Mouse (Mus musculus): ENCODE measurements at regions not wholly inside any gene's neighbourhood (a gene's known extent, or its start where the extent isn't known, plus 50 kb on each side); places are given as distances from the start of the nearest gene placed in this dataset.

DNA sequence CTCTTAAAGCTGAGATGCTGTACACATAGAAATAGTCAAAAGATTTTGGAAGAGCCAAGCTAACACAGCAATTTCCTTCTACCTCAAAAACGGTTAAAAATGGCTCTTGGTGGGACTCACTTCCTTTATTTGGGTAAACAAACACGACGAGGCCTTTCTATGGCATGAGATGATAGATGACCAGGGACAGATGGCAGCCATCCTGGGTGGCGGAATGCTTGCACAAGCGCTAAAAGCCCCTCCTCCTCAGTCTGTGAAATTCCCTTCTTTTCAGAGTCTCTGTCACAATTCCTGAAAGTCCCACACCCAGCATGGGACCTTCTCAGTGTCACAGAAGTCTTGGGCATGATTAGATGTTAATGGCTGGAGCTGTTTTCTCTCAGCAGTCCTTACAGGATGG lies 59.3 kb upstream of the Ado start:
- CTCF ChIA-PET: no interaction called here

DNA sequence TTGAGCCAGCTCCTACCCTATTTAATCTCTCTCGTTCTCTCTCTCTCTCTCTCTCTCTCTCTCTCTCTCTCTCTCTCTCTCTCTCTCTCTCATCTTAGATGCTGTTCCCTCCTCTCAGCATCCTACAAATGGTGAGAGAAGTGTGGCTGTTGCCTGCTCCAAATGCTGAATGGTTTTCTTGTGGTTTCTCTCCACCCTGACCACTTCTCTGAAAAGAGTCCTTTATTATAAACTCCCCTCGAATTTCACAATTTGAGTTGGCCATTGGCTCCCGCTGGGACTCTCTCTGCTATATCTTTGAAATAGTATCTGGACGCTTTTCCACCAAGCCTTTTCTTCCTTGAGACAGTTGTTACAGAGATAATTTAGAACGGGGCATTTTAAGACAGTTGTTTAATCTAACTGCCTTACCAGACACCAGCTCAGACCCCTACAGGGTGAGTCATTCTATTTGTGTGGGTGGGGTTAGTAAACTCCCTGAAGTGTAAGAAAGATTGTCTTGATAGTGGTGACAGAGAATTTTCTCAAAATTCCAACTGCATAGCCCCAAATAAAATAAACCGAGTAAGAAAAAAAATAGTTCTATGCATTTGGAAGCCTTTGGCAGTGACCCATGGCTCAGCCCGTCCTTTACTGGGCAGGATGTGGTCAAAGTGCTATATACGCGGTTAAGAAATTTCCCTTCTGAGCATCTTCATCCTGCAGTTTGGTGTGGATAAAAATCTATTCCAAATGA lies 58.7 kb upstream of the Ado start:
- CTCF ChIA-PET: no interaction called here

DNA sequence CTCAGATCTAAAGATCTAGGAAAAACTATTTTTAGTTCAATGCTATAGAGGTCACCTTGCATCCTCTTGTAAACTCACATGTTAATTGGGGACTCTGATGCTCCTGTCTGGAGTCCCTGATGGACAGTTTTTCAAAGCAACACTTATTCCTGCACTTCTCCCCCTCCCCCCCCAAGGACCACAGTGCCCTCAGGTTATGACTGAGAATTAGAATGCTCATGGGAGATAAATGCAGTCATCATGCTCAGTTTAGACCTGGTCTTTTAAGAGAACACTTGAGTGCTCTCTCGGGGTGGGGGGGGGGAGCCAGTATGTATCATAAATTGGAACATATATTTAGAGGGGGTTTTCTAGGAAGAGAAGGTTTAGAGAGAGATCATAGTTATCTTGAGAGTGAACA lies 58.0 kb upstream of the Ado start:
- CTCF ChIA-PET: no interaction called here

DNA sequence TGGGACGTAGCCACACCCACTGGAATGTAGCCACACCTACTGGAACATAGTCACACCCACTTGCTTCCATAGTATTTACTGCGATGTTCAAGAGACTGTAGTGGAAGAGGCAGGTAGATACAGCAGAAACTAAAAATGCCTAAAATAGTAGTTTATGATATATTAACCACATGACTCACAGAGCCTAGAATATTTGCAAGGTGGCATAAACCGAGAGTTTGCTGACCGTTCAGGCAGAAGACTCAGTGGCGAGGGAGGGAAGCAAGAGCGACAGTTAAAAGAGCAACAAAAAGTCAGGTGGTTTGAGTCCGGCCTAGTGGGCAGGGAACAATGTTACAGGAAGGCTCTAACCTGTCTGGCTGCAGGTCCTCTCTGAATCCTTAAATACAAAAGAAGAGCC lies 50.6 kb upstream of the Ado start:
- CTCF ChIA-PET: no interaction called here

DNA sequence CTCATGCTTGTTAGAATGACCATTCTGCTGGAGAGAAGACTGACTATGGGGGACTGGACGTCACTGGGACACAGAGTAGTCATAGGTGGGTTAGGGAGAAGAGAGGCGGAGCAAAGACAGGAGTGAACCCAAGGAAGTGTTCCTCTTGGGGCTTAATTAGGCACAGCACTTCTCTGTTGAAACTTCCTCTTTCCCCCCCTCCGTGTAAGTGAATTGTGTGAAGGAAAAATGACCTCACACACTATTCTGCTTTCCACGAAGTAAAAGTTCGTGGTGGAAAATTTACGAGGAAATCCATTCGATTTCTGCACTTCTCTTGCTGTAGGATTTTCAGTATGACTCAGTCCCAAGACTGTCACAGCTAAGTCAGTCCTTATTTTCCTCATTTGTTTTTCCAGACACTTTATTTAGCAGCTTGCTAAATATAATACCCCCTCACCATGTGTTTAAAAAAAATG lies 49.9 kb upstream of the Ado start:
- CTCF ChIA-PET: no interaction called here

Data from spleen, embryonic (tissue).